Mouse (Mus musculus): ENCODE measurements around the gene Ubl7.

Ubl7 gene

GRCm38 (mm10) chr9:57921491-57922060 is 10.8 kb downstream of the Ubl7 start:
- DNase-seq = no peak

- no peak for DNase-seq
These were observed 11.6 kb downstream of the Ubl7 start for GRCm38 (mm10) chr9:57922381-57922780.

- DNase-seq = no peak
These were observed 12.3 kb downstream of the Ubl7 start for GRCm38 (mm10) chr9:57923046-57923445.

- peak; percentile 47 for DNase-seq
These were observed 20.5 kb downstream of the Ubl7 start for GRCm38 (mm10) chr9:57931166-57931767.

- no peak for DNase-seq
These were observed 21.5 kb downstream of the Ubl7 start for GRCm38 (mm10) chr9:57932253-57932652.

GRCm38 (mm10) chr9:57932831-57933602 is 22.2 kb downstream of the Ubl7 start:
- no peak for DNase-seq

- DNase-seq = peak; percentile 95
These were observed 25.1 kb downstream of the Ubl7 start for GRCm38 (mm10) chr9:57935683-57936437.

GRCm38 (mm10) chr9:57937171-57937570 is 26.4 kb downstream of the Ubl7 start:
- no peak for DNase-seq

- no peak for DNase-seq
These were observed 26.9 kb downstream of the Ubl7 start for GRCm38 (mm10) chr9:57937651-57938050.

- no peak for DNase-seq
These were observed 27.7 kb downstream of the Ubl7 start for GRCm38 (mm10) chr9:57938225-57939055.

GRCm38 (mm10) chr9:57939431-57940348 is 28.9 kb downstream of the Ubl7 start, which contains the start of gene Sema7a:
Gene Sema7a (plus strand): TSS chr9:57940112.
- DNase-seq = peak; percentile 84

GRCm38 (mm10) chr9:57940349-57940794 is 29.6 kb downstream of the Ubl7 start:
- DNase-seq = peak; percentile 37

- DNase-seq = no peak
These were observed 30.3 kb downstream of the Ubl7 start for GRCm38 (mm10) chr9:57940861-57941638.

GRCm38 (mm10) chr9:57942039-57942438 is 31.3 kb downstream of the Ubl7 start:
- no peak for DNase-seq

- DNase-seq = no peak
These were observed 32.3 kb downstream of the Ubl7 start for GRCm38 (mm10) chr9:57943067-57943466.

GRCm38 (mm10) chr9:57944572-57944971 is 33.8 kb downstream of the Ubl7 start:
- DNase-seq = peak; percentile 79

- DNase-seq = no peak
These were observed 35.2 kb downstream of the Ubl7 start for GRCm38 (mm10) chr9:57945771-57946616.

GRCm38 (mm10) chr9:57947381-57948030 is 36.7 kb downstream of the Ubl7 start:
- no peak for DNase-seq

All from lung, postnatal 14 days (tissue).